Mouse (Mus musculus) ES-E14 (cell line): ENCODE measurements around the gene Gle1.

Experiments
- CHD2 ChIP-seq: IDR thresholded peaks from 2 replicates; pipeline ENCODE4 v1.6.1; 2014; ENCODE audit warnings: mild to moderate bottlenecking, low read depth, low read length, inconsistent platforms
- HCFC1 ChIP-seq: IDR thresholded peaks from 2 replicates; pipeline ENCODE4 v1.6.1; 2012; ENCODE audit warnings: low read length, inconsistent platforms, borderline replicate concordance; ENCODE audit not compliant: insufficient read depth
- MAFK ChIP-seq: IDR thresholded peaks from 2 replicates; pipeline ENCODE4 v1.6.1; 2014; ENCODE audit warnings: mild to moderate bottlenecking, low read depth, low read length, inconsistent platforms; ENCODE audit not compliant: insufficient read depth
- ZC3H11A ChIP-seq: IDR thresholded peaks from 2 replicates; pipeline ENCODE4 v1.6.1; 2012; ENCODE audit warnings: low read depth, mild to moderate bottlenecking, inconsistent platforms, low read length, borderline replicate concordance
- ZNF384 ChIP-seq: IDR thresholded peaks from 2 replicates; pipeline ENCODE4 v1.6.1; 2012; ENCODE audit warnings: low read depth, low read length, inconsistent platforms

- TF ChIP-seq HCFC1 (no peak), CHD2 (no peak), ZNF384 (no peak), ZC3H11A (no peak), MAFK (no peak)
Observed at GRCm38 (mm10) chr2:29948896-29949295, 13.7 kb downstream of the Gle1 start.
